Mouse (Mus musculus) testis, adult 10 weeks (tissue): ENCODE data around the gene 2510002D24Rik. TPM values are rescaled to one million over a fixed set of nuclear protein-coding genes. Genes with fewer than 3 reads are reported as not detected.

Experiments used
- polyA plus RNA-seq: library from polyadenylated mRNA; stranded (reverse); fragments of 350-450 nt; fragmentation: Illumina TruSeq; extraction: RNeasy Lipid Tissue Mini Kit (QIAGEN cat#74804); gene quantifications from one replicate; pipeline ENCODE4 v1.2.3, GENCODE M21; 2014; ENCODE audit warnings: low read depth, low replicate concordance

Gene 2510002D24Rik
- 2.0 TPM for polyA plus RNA-seq

GRCm38 (mm10) chr16:18836468-18837208 is at the start of gene 2510002D24Rik, which contains the start of gene Gm28539:
Gene 2510002D24Rik (plus strand): TSS chr16:18836578.
Gene Gm28539 (plus strand): TSS chr16:18836584.

GRCm38 (mm10) chr16:18811468-18812384 is 24.7 kb upstream of the 2510002D24Rik start, which contains the start of the genes Ufd1 and Cdc45:
Gene Ufd1 (plus strand): TSS chr16:18811779.
Gene Cdc45 (minus strand): TSS chr16:18811987.

DNA sequence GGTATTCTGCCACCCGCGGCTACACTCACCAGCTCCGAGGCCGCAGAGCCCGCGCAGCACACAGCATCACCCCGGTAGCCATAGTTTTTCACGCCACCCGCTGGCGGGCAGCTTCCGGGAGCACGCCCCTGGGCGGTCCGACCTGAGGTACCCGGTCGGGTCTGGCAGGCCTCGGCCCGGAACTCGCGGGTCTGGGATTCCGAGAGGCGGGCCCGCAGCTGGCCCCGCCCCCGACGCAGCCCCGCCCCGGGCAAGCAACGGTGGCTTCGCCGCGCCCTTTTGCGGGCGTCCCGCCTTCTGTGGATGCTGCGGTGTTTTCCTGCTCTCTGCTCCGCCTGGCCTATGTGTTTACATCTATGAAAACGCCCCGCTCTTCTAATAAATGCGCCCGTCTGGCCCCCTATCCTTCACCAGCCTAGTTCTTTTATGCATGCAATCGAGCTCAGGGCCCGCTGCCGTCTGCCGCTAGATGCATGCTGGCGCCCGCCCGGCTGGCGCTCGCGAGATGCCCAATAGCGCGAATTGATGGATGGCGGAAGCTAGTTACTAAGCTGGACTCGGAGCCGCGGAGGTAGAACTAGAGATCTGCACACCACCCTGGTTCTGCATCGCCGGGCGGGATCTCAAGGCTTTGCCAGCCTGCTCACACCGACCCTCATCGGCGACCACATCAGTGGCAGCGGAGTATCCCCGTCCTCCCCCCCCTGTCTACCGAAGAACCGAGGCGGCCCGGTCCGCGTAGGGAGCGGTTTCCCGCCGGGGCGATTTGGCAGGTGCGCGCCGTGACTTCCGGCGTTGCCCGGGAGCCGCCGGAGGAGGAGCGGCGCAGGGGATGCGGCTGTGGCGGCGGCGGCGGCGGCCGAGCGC is 40.3 kb downstream of the 2510002D24Rik start, which contains the start of the genes Mrpl40 and Hira:
Gene Mrpl40 (minus strand): TSS at position 421 of the 867 bp plus-strand sequence.
Gene Hira (plus strand): TSS at position 596 of the 867 bp plus-strand sequence.

Other genes with a start within 250 kb of the 2510002D24Rik start
- 1.8 TPM for gene Tbx1, start 245.9 kb upstream of the 2510002D24Rik start, polyA plus RNA-seq
- 1.3 TPM for gene Gp1bb, start 214.2 kb upstream of the 2510002D24Rik start, polyA plus RNA-seq
- 1.8 TPM for gene Gm49601, start 210.2 kb upstream of the 2510002D24Rik start, polyA plus RNA-seq
- 3.5 TPM for gene Sept5, start 206.6 kb upstream of the 2510002D24Rik start, polyA plus RNA-seq
- 0.14 TPM for gene Cldn5, start 59.7 kb upstream of the 2510002D24Rik start, polyA plus RNA-seq
- gene Ufd1, start 24.8 kb upstream of the 2510002D24Rik start, polyA plus RNA-seq: 206 TPM
- 14.3 TPM for gene Cdc45, start 24.6 kb upstream of the 2510002D24Rik start, polyA plus RNA-seq
- not detected for gene Gm28539, start within 50 bp of the 2510002D24Rik start, polyA plus RNA-seq
- gene Mrpl40, start 40.3 kb downstream of the 2510002D24Rik start, polyA plus RNA-seq: 52.6 TPM
- gene Hira, start 40.5 kb downstream of the 2510002D24Rik start, polyA plus RNA-seq: 9.0 TPM